Comparison of ENCODE assay signal across 8 mouse cellular contexts in genomic region chrX:72917884-72918681, GRCm38 (mm10). TPM values are rescaled to one million over a fixed set of nuclear protein-coding genes. Genes with fewer than 3 reads are reported as not detected.
A peak's percentile ranks its signal among the peaks of the same experiment; 100 is the strongest.
DNase-seq lines count a peak whose midpoint lies in the region; ATAC-seq and TF ChIP-seq lines count a peak whose summit lies in the region.

Gene Cetn2 (minus strand): TSS chrX:72918411.
Gene Nsdhl (plus strand): TSS chrX:72918557.

- H3K9ac ChIP-seq in hindbrain, postnatal 0 days (replicated peaks; ENCODE audit: low read length), result peak within 1 kb of the TSS; percentile 44

- WGBS in hindbrain, postnatal 0 days, result 29% methylated on average over 41 of the region's 41 CpGs

- no peaks in the 10 kb centered on the region for H3K36me3 ChIP-seq in hindbrain, postnatal 0 days (ENCODE audit: insufficient read depth, low read length)

- TF ChIP-seq CTCF in gastrocnemius, adult 2 months (IDR thresholded peaks at IDR 0.05), result no peak
- TF ChIP-seq CTCF in hindbrain, postnatal 0 days (IDR thresholded peaks at IDR 0.05; ENCODE audit: low read depth), result no peak
- TF ChIP-seq CTCF in left cerebral cortex, adult 2 months (IDR thresholded peaks at IDR 0.05), result no peak

- no peaks in the 10 kb centered on the region for H3K9me3 ChIP-seq in hindbrain, postnatal 0 days (ENCODE audit: low read length)

- H3K27me3 ChIP-seq in hindbrain, postnatal 0 days (ENCODE audit: insufficient read depth, low read length), result no peaks in the 10 kb centered on the region

- DNase-seq in ZHBTc4 (ENCODE audit: low read depth, low spot score), result peak; percentile 96
- peak; percentile 92 for DNase-seq in gastrocnemius, adult 2 months
- DNase-seq in hindbrain, postnatal 0 days (ENCODE audit: low spot score), result peak; percentile 94
- DNase-seq in left cerebral cortex, adult 2 months (ENCODE audit: extremely low spot score in 1 of 2, low spot score in 2 of 2), result peak; percentile 78 to 84
- DNase-seq in right cerebral cortex, adult 2 months (ENCODE audit: low spot score in 2 of 2), result peak; percentile 86 to 89
- peak; percentile 87 for DNase-seq in urinary bladder, postnatal 14 days (ENCODE audit: low spot score)

- peak within 1 kb of the TSS; percentile 82 for H3K27ac ChIP-seq in gastrocnemius, adult 2 months
- peak within 1 kb of the TSS; percentile 48; the same call in 1 of the 2 replicates for H3K27ac ChIP-seq in hindbrain, postnatal 0 days
- peak within 1 kb of the TSS; percentile 71 for H3K27ac ChIP-seq in left cerebral cortex, adult 2 months

- H3K4me1 ChIP-seq in hindbrain, postnatal 0 days (ENCODE audit: insufficient read depth, low read length), result no peaks in the 10 kb centered on the region

- intact Hi-C loops in gastrocnemius, adult 2 months (cut with DNase I), result loop anchor here (10.0 kb wide), 1 partner anchor 1103 kb away; the partner anchor contains the start of gene Vma21
- intact Hi-C loops in left cerebral cortex, adult 2 months (cut with DNase I), result no loop called here

- ATAC-seq in common myeloid progenitor, adult 5-6 weeks (replicated peaks; ENCODE audit: low read depth, poor library complexity, severe bottlenecking), result peak; percentile 99
- ATAC-seq in hindbrain, postnatal 0 days, result peak; percentile 99
- ATAC-seq in megakaryocyte, adult 5-6 weeks (ENCODE audit: poor library complexity, severe bottlenecking), result peak; percentile 99

- peak within 1 kb of the TSS; percentile 83 for H3K4me3 ChIP-seq in gastrocnemius, adult 2 months
- H3K4me3 ChIP-seq in hindbrain, postnatal 0 days (ENCODE audit: low read length), result peak within 1 kb of the TSS; percentile 46
- H3K4me3 ChIP-seq in left cerebral cortex, adult 2 months, result peak within 1 kb of the TSS; percentile 52

- peak within 1 kb of the TSS; percentile 59 for H3K4me2 ChIP-seq in hindbrain, postnatal 0 days (ENCODE audit: low read depth, low read length)

RNA-seq across cellular contexts. Expression of gene Cetn2, which starts in this region (rescaled TPM):
- 112 and 130 TPM in 2 replicates for total RNA-seq in common myeloid progenitor, adult 5-6 weeks (2017)
- total RNA-seq in gastrocnemius, adult 2 months (2021), result 10 to 100 TPM; 24.4 to 28.6 TPM
- 20.0 and 20.7 TPM in 2 replicates for total RNA-seq in hindbrain, postnatal 0 days (2014; rRNA removed)
- polyA plus RNA-seq in hindbrain, postnatal 0 days (2015; fragmentation: Nextera tagmentation; extraction: Ambion mirVana), result 67.1 and 79.9 TPM in 2 replicates
- 10 to 100 TPM; 51.0 to 52.9 TPM for total RNA-seq in left cerebral cortex, adult 2 months (2021)
- total RNA-seq in megakaryocyte, adult 5-6 weeks (2015), result 60.0 and 60.4 TPM in 2 replicates
- total RNA-seq in megakaryocyte, adult 5-6 weeks (2017), result 51.9 and 55.3 TPM in 2 replicates

RNA-seq across cellular contexts. Expression of gene Nsdhl, which starts in this region (rescaled TPM):
- total RNA-seq in common myeloid progenitor, adult 5-6 weeks (2017), result 13.9 and 14.2 TPM in 2 replicates
- total RNA-seq in gastrocnemius, adult 2 months (2021), result 1 to 10 TPM; 4.3 to 4.6 TPM
- 35.6 and 41.1 TPM in 2 replicates for total RNA-seq in hindbrain, postnatal 0 days (2014; rRNA removed)
- 38.0 and 40.8 TPM in 2 replicates for polyA plus RNA-seq in hindbrain, postnatal 0 days (2015; fragmentation: Nextera tagmentation; extraction: Ambion mirVana)
- 10 to 100 TPM; 20.3 to 23.2 TPM for total RNA-seq in left cerebral cortex, adult 2 months (2021)
- 17.0 and 17.4 TPM in 2 replicates for total RNA-seq in megakaryocyte, adult 5-6 weeks (2015)
- 14.1 and 14.7 TPM in 2 replicates for total RNA-seq in megakaryocyte, adult 5-6 weeks (2017)

Comparison
In these comparisons a context has a peak if more than half of its experiments do, and no peak if none do; other contexts are left out.
1. Peak in every context shown above with its lines: DNase-seq, ATAC-seq, H3K4me3 ChIP-seq and H3K27ac ChIP-seq.